Mouse (Mus musculus) mouse trophoblast stem cell (cell line): ENCODE measurements around the gene Diras1.
"Not testable (repeated sequence)": the region's sequence is repeated elsewhere in the genome, so short reads cannot be mapped to it uniquely, and the experiment has no call there.

Experiments used
- in situ Hi-C, 2 experiments: fragments of 300-500 bp; cut with MseI, MboI; formaldehyde crosslinking; loops; 2 replicates in 1 of 2; 3 replicates in 1 of 2; pipeline ENCODE4 v1.15.1; 2025

Gene Diras1

GRCm38 (mm10) chr10:81025639-81026275 lies at the start of gene Diras1:
TSS of gene Diras1 (minus strand) at chr10:81025662.
- in situ Hi-C loops, result no loop called here

- in situ Hi-C loops, result no loop called here
Observed at GRCm38 (mm10) chr10:81073464-81073863, 48.0 kb upstream of the Diras1 start.

GRCm38 (mm10) chr10:81072290-81072689 lies 46.8 kb upstream of the Diras1 start:
- in situ Hi-C loops, result no loop called here

- in situ Hi-C loops, result no loop called here
Observed at GRCm38 (mm10) chr10:81069836-81070235, 44.4 kb upstream of the Diras1 start, which contains the start of gene Thop1. TSS of gene Thop1 (plus strand) at chr10:81070035.

GRCm38 (mm10) chr10:81068706-81069105 lies 43.2 kb upstream of the Diras1 start:
- in situ Hi-C loops, result no loop called here

- in situ Hi-C loops, result not testable (repeated sequence)
Observed at GRCm38 (mm10) chr10:81064519-81064918, 39.1 kb upstream of the Diras1 start.

- in situ Hi-C loops, result no loop called here
Observed at GRCm38 (mm10) chr10:81062710-81063109, 37.2 kb upstream of the Diras1 start.

GRCm38 (mm10) chr10:81059603-81060543 lies 34.4 kb upstream of the Diras1 start, which contains the start of gene Sgta:
TSS of gene Sgta (minus strand) at chr10:81060181.
- in situ Hi-C loops, result no loop called here

GRCm38 (mm10) chr10:81058896-81059295 lies 33.4 kb upstream of the Diras1 start:
- in situ Hi-C loops, result no loop called here

- in situ Hi-C loops, result no loop called here
Observed at GRCm38 (mm10) chr10:81057406-81058130, 32.1 kb upstream of the Diras1 start.

- in situ Hi-C loops, result not testable (repeated sequence)
Observed at GRCm38 (mm10) chr10:81055802-81056340, 30.4 kb upstream of the Diras1 start.

- in situ Hi-C loops, result no loop called here
Observed at GRCm38 (mm10) chr10:81055169-81055568, 29.7 kb upstream of the Diras1 start.

GRCm38 (mm10) chr10:81052577-81052976 lies 27.1 kb upstream of the Diras1 start:
- in situ Hi-C loops, result no loop called here

GRCm38 (mm10) chr10:81051133-81051532 lies 25.7 kb upstream of the Diras1 start:
- in situ Hi-C loops, result no loop called here

GRCm38 (mm10) chr10:81050645-81051044 lies 25.2 kb upstream of the Diras1 start:
- in situ Hi-C loops, result no loop called here

GRCm38 (mm10) chr10:81045246-81045645 lies 19.8 kb upstream of the Diras1 start:
- in situ Hi-C loops, result not testable (repeated sequence)

GRCm38 (mm10) chr10:81041458-81042175 lies 16.2 kb upstream of the Diras1 start:
- in situ Hi-C loops, result loop anchor here in 1 of 2 experiments (5.0 kb wide), 1 partner anchor 44 kb away; no protein-coding TSS in a partner anchor

GRCm38 (mm10) chr10:81036988-81037580 lies 11.6 kb upstream of the Diras1 start, which contains the start of gene Slc39a3:
TSS of gene Slc39a3 (minus strand) at chr10:81037426.
- in situ Hi-C loops, result no loop called here

GRCm38 (mm10) chr10:81036251-81036650 lies 10.8 kb upstream of the Diras1 start:
- in situ Hi-C loops, result no loop called here

GRCm38 (mm10) chr10:81033586-81033985 lies 8.1 kb upstream of the Diras1 start:
- in situ Hi-C loops, result no loop called here
